Mouse (Mus musculus): ENCODE data around the gene Rnf7. TPM values are rescaled to one million over a fixed set of nuclear protein-coding genes. Genes with fewer than 3 reads are reported as not detected.
A peak's percentile ranks its signal among the peaks of the same experiment; 100 is the strongest.
"Not testable (repeated sequence)": the region's sequence is repeated elsewhere in the genome, so short reads cannot be mapped to it uniquely, and the experiment has no call there.

Gene Rnf7
- 108 and 115 TPM in 2 replicates for polyA plus RNA-seq (2011; ENCODE audit: insufficient read depth, insufficient read length, low read depth, missing spikeins)

GRCm38 (mm10) chr9:96478071-96478888, at the start of gene Rnf7:
Gene Rnf7 (minus strand): TSS chr9:96478675.
- Histone ChIP-seq H3K4me3 (ENCODE audit: low read depth, low read length) (peak within 1 kb of the TSS; percentile 95), H3K27me3 (ENCODE audit: control insufficient read depth, insufficient read depth, low read length, poor library complexity, severe bottlenecking) (no peaks in the 10 kb centered on the region), H3K36me3 (ENCODE audit: control insufficient read depth, insufficient read depth, low read length, poor library complexity, severe bottlenecking) (peaks cover 6% of the 10 kb centered on the region), H3K9me3 (replicated peaks; ENCODE audit: control insufficient read depth, insufficient read depth, low read length, poor library complexity, severe bottlenecking) (no peaks in the 10 kb centered on the region), H3K27ac (ENCODE audit: insufficient read depth, low read length) (peak within 1 kb of the TSS; percentile 29; the same call in 1 of the 2 replicates), H3K4me1 (ENCODE audit: control insufficient read depth, insufficient read depth, low read length) (no peaks in the 10 kb centered on the region), H3K9ac (ENCODE audit: low read depth, poor library complexity, severe bottlenecking) (peak within 1 kb of the TSS; percentile 79)
- no peak for TF ChIP-seq CTCF (IDR thresholded peaks at IDR 0.05; ENCODE audit: low read depth, low read length)
- no peak for TF ChIP-seq EP300 (IDR thresholded peaks at IDR 0.05; ENCODE audit: insufficient read depth, low read depth, low read length)
- peak; percentile 75 for TF ChIP-seq POLR2A (IDR thresholded peaks at IDR 0.05; ENCODE audit: insufficient read depth, low read length)

DNA sequence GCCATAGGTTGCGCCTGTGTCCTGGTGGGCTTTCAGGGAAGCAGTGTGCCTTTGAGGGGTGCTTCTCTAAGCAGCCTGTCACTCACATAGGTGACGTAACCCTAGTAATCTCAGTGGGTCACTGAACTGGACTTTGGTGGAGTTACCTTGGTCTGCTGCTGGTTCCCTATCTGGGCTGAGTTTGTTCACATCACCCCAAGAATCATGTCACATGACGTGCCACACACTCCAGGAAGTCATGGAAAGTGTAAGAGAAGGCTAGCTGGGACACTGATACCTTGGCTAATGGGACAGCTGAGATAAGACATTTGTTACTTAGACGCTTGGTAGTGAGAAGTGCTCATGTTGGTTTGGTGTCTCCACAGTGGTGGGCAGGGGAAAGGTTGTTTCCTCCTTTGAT, 47.5 kb upstream of the Rnf7 start:
- Histone ChIP-seq H3K9ac (ENCODE audit: low read depth, poor library complexity, severe bottlenecking) (no peak overlapping the region), H3K9me3 (replicated peaks; ENCODE audit: control insufficient read depth, insufficient read depth, low read length, poor library complexity, severe bottlenecking) (no peaks in the 10 kb centered on the region), H3K4me3 (ENCODE audit: low read depth, low read length) (no peak overlapping the region), H3K4me1 (ENCODE audit: control insufficient read depth, insufficient read depth, low read length) (peaks cover 1% of the 10 kb centered on the region), H3K27ac (ENCODE audit: insufficient read depth, low read length) (no peak overlapping the region), H3K36me3 (ENCODE audit: control insufficient read depth, insufficient read depth, low read length, poor library complexity, severe bottlenecking) (no peaks in the 10 kb centered on the region), H3K27me3 (ENCODE audit: control insufficient read depth, insufficient read depth, low read length, poor library complexity, severe bottlenecking) (no peaks in the 10 kb centered on the region)
- TF ChIP-seq POLR2A (IDR thresholded peaks at IDR 0.05; ENCODE audit: insufficient read depth, low read length) = no peak
- TF ChIP-seq CTCF (IDR thresholded peaks at IDR 0.05; ENCODE audit: low read depth, low read length) = no peak
- TF ChIP-seq EP300 (IDR thresholded peaks at IDR 0.05; ENCODE audit: insufficient read depth, low read depth, low read length) = no peak

GRCm38 (mm10) chr9:96524972-96525506, 46.6 kb upstream of the Rnf7 start, which contains the start of gene Gm28729:
Gene Gm28729 (minus strand): TSS chr9:96525264.
- H3K27me3 ChIP-seq (ENCODE audit: control insufficient read depth, insufficient read depth, low read length, poor library complexity, severe bottlenecking) = no peaks in the 10 kb centered on the region
- no peak within 1 kb of the TSS for H3K9ac ChIP-seq (ENCODE audit: low read depth, poor library complexity, severe bottlenecking)
- no peak within 1 kb of the TSS for H3K27ac ChIP-seq (ENCODE audit: insufficient read depth, low read length)
- no peaks in the 10 kb centered on the region for H3K9me3 ChIP-seq (replicated peaks; ENCODE audit: control insufficient read depth, insufficient read depth, low read length, poor library complexity, severe bottlenecking)
- no peak for TF ChIP-seq CTCF (IDR thresholded peaks at IDR 0.05; ENCODE audit: low read depth, low read length)
- TF ChIP-seq EP300 (IDR thresholded peaks at IDR 0.05; ENCODE audit: insufficient read depth, low read depth, low read length) = no peak
- TF ChIP-seq POLR2A (IDR thresholded peaks at IDR 0.05; ENCODE audit: insufficient read depth, low read length) = no peak
- H3K4me1 ChIP-seq (ENCODE audit: control insufficient read depth, insufficient read depth, low read length) = no peaks in the 10 kb centered on the region
- no peaks in the 10 kb centered on the region for H3K36me3 ChIP-seq (ENCODE audit: control insufficient read depth, insufficient read depth, low read length, poor library complexity, severe bottlenecking)
- H3K4me3 ChIP-seq (ENCODE audit: low read depth, low read length) = no peak within 1 kb of the TSS

DNA sequence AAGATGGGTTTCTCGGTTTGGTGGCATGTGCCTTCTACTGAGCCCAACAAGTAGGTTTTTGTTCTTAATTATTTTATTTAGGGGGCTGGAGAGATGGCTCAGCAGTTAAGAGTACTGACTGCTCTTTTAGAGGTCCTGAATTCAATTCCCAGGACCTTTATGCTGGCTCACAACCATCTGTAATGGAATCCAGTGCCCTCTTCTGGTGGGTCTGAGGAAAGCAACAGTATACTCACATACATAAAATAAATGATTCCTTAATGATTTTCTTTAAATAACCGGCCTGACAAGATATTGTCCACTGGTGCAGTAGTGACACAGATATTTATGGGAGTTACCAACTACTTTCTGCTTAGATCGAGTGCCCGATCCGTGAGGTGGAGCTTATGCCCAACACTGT, 44.7 kb upstream of the Rnf7 start:
- Histone ChIP-seq H3K27me3 (ENCODE audit: control insufficient read depth, insufficient read depth, low read length, poor library complexity, severe bottlenecking) (no peaks in the 10 kb centered on the region), H3K27ac (ENCODE audit: insufficient read depth, low read length) (no peak overlapping the region), H3K9ac (ENCODE audit: low read depth, poor library complexity, severe bottlenecking) (no peak overlapping the region), H3K4me3 (ENCODE audit: low read depth, low read length) (no peak overlapping the region), H3K36me3 (ENCODE audit: control insufficient read depth, insufficient read depth, low read length, poor library complexity, severe bottlenecking) (no peaks in the 10 kb centered on the region), H3K9me3 (replicated peaks; ENCODE audit: control insufficient read depth, insufficient read depth, low read length, poor library complexity, severe bottlenecking) (no peaks in the 10 kb centered on the region), H3K4me1 (ENCODE audit: control insufficient read depth, insufficient read depth, low read length) (no peaks in the 10 kb centered on the region)
- TF ChIP-seq POLR2A (IDR thresholded peaks at IDR 0.05; ENCODE audit: insufficient read depth, low read length) = no peak
- no peak for TF ChIP-seq CTCF (IDR thresholded peaks at IDR 0.05; ENCODE audit: low read depth, low read length)
- no peak for TF ChIP-seq EP300 (IDR thresholded peaks at IDR 0.05; ENCODE audit: insufficient read depth, low read depth, low read length)

DNA sequence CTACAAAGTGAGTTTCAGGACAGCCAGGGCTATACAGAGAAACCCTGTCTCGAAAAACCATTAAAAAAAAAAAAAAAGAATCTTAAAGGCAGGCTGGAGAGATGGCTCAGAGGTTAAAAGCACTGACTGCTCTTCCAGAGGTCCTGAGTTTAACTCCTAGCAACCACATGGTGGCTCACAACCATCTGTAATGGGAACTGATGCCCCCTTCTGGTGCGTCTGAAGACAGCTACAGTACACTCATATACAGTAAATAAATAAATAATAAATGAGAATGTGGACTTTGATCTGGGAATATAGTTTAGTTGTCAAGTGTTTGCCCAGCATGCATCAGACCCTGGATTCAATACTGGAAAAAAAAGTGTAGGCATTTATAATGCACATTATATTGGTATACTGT, 43.1 kb upstream of the Rnf7 start:
- H3K9ac ChIP-seq (ENCODE audit: low read depth, poor library complexity, severe bottlenecking); H3K27ac ChIP-seq (ENCODE audit: insufficient read depth, low read length); H3K27me3 ChIP-seq (ENCODE audit: control insufficient read depth, insufficient read depth, low read length, poor library complexity, severe bottlenecking); H3K9me3 ChIP-seq (replicated peaks; ENCODE audit: control insufficient read depth, insufficient read depth, low read length, poor library complexity, severe bottlenecking); H3K4me1 ChIP-seq (ENCODE audit: control insufficient read depth, insufficient read depth, low read length); H3K36me3 ChIP-seq (ENCODE audit: control insufficient read depth, insufficient read depth, low read length, poor library complexity, severe bottlenecking); H3K4me3 ChIP-seq (ENCODE audit: low read depth, low read length): not testable (repeated sequence)
- TF ChIP-seq CTCF (IDR thresholded peaks at IDR 0.05; ENCODE audit: low read depth, low read length) = peak; percentile 14

- H3K9me3 ChIP-seq (replicated peaks; ENCODE audit: control insufficient read depth, insufficient read depth, low read length, poor library complexity, severe bottlenecking) = no peaks in the 10 kb centered on the region
- no peaks in the 10 kb centered on the region for H3K36me3 ChIP-seq (ENCODE audit: control insufficient read depth, insufficient read depth, low read length, poor library complexity, severe bottlenecking)
Observed at GRCm38 (mm10) chr9:96517429-96517828, 39.0 kb upstream of the Rnf7 start.

More at GRCm38 (mm10) chr9:96517429-96517828, 39.0 kb upstream of the Rnf7 start:
- H3K4me3 ChIP-seq (ENCODE audit: low read depth, low read length) = no peak overlapping the region
- TF ChIP-seq EP300 (IDR thresholded peaks at IDR 0.05; ENCODE audit: insufficient read depth, low read depth, low read length) = no peak
- TF ChIP-seq POLR2A (IDR thresholded peaks at IDR 0.05; ENCODE audit: insufficient read depth, low read length) = no peak
- no peak for TF ChIP-seq CTCF (IDR thresholded peaks at IDR 0.05; ENCODE audit: low read depth, low read length)
- no peaks in the 10 kb centered on the region for H3K4me1 ChIP-seq (ENCODE audit: control insufficient read depth, insufficient read depth, low read length)
- H3K27me3 ChIP-seq (ENCODE audit: control insufficient read depth, insufficient read depth, low read length, poor library complexity, severe bottlenecking) = no peaks in the 10 kb centered on the region
- H3K9ac ChIP-seq (ENCODE audit: low read depth, poor library complexity, severe bottlenecking) = no peak overlapping the region
- no peak overlapping the region for H3K27ac ChIP-seq (ENCODE audit: insufficient read depth, low read length)

Data from ES-Bruce4 (cell line).